Mouse (Mus musculus) ES-Bruce4 (cell line): ENCODE results near the gene Homer2. TPM values are rescaled to one million over a fixed set of nuclear protein-coding genes. Genes with fewer than 3 reads are reported as not detected.

ENCODE experiments used
- H3K27ac ChIP-seq: 2 replicates; pipeline ENCODE4 v1.5.1; 2012; ENCODE audit warnings: low read length, inconsistent platforms; ENCODE audit not compliant: insufficient read depth
- H3K27me3 ChIP-seq: 2 replicates; pipeline ENCODE4 v1.6.1; 2012; ENCODE audit warnings: mild to moderate bottlenecking, low read length, inconsistent platforms; ENCODE audit not compliant: control insufficient read depth, poor library complexity, insufficient read depth, severe bottlenecking
- H3K36me3 ChIP-seq: 2 replicates; pipeline ENCODE4 v1.6.1; 2012; ENCODE audit warnings: inconsistent platforms, mild to moderate bottlenecking, low read length, moderate library complexity; ENCODE audit not compliant: control insufficient read depth, poor library complexity, insufficient read depth, severe bottlenecking
- H3K4me1 ChIP-seq: one replicate; pipeline ENCODE4 v1.8.1; 2011; ENCODE audit warnings: low read length; ENCODE audit not compliant: control insufficient read depth, insufficient read depth
- H3K4me3 ChIP-seq: 2 replicates; pipeline ENCODE4 v1.5.1; 2011; ENCODE audit warnings: low read depth, mild to moderate bottlenecking, low read length
- H3K9ac ChIP-seq: 2 replicates; pipeline ENCODE4 v1.6.1; 2012; ENCODE audit warnings: low read depth, mild to moderate bottlenecking, inconsistent platforms; ENCODE audit not compliant: poor library complexity, severe bottlenecking
- H3K9me3 ChIP-seq: replicated peaks from 2 replicates; pipeline ENCODE4 v1.6.1; 2012; ENCODE audit warnings: mild to moderate bottlenecking, low read length, inconsistent platforms; ENCODE audit not compliant: control insufficient read depth, poor library complexity, insufficient read depth, severe bottlenecking
- CTCF ChIP-seq: IDR thresholded peaks from one replicate; pipeline ENCODE4 v1.8.1; 2011; ENCODE audit warnings: low read depth, low read length
- EP300 ChIP-seq: IDR thresholded peaks from 2 replicates; pipeline ENCODE4 v1.6.1; 2011; ENCODE audit warnings: low read depth, low read length; ENCODE audit not compliant: insufficient read depth
- POLR2A ChIP-seq: IDR thresholded peaks from one replicate; pipeline ENCODE4 v1.8.1; 2011; ENCODE audit warnings: low read length; ENCODE audit not compliant: insufficient read depth
- polyA plus RNA-seq: library from polyadenylated mRNA; stranded (reverse); fragments of >200 nt; gene quantifications from 2 replicates; pipeline ENCODE4 v1.2.4, GENCODE M21; 2011; ENCODE audit warnings: low read depth; ENCODE audit not compliant: missing spikeins, insufficient read depth, insufficient read length

Gene Homer2
- polyA plus RNA-seq, 1 experiment, result 9.2 TPM

GRCm38 (mm10) chr7:81596086-81596485 lies 111.2 kb downstream of the Homer2 start:
- peaks cover 21% of the 10 kb centered on the region for H3K36me3 ChIP-seq
- no peaks in the 10 kb centered on the region for H3K27me3 ChIP-seq
- H3K27ac ChIP-seq, result no peak overlapping the region
- no peak overlapping the region for H3K4me3 ChIP-seq
- no peak overlapping the region for H3K9ac ChIP-seq
- H3K9me3 ChIP-seq, result no peaks in the 10 kb centered on the region
- H3K4me1 ChIP-seq, result peaks cover 4% of the 10 kb centered on the region
- TF ChIP-seq POLR2A, result no peak
- no peak for TF ChIP-seq CTCF
- TF ChIP-seq EP300, result no peak

- no peak for TF ChIP-seq CTCF
- TF ChIP-seq EP300, result no peak
- TF ChIP-seq POLR2A, result no peak
- Histone ChIP-seq H3K36me3 (peaks cover 21% of the 10 kb centered on the region), H3K9me3 (no peaks in the 10 kb centered on the region), H3K27me3 (no peaks in the 10 kb centered on the region), H3K4me1 (peaks cover 3% of the 10 kb centered on the region), H3K4me3 (no peak overlapping the region), H3K9ac (no peak overlapping the region), H3K27ac (no peak overlapping the region)
Observed at GRCm38 (mm10) chr7:81595056-81595455, 112.3 kb downstream of the Homer2 start.

GRCm38 (mm10) chr7:81593387-81593786 lies 113.9 kb downstream of the Homer2 start:
- Histone ChIP-seq H3K9me3 (no peaks in the 10 kb centered on the region), H3K4me3 (no peak overlapping the region), H3K36me3 (peaks cover 24% of the 10 kb centered on the region), H3K4me1 (no peaks in the 10 kb centered on the region), H3K27me3 (no peaks in the 10 kb centered on the region), H3K9ac (no peak overlapping the region), H3K27ac (no peak overlapping the region)
- TF ChIP-seq CTCF, result no peak
- no peak for TF ChIP-seq EP300
- no peak for TF ChIP-seq POLR2A

GRCm38 (mm10) chr7:81592686-81593085 lies 114.6 kb downstream of the Homer2 start:
- Histone ChIP-seq H3K36me3 (peaks cover 26% of the 10 kb centered on the region), H3K4me1 (no peaks in the 10 kb centered on the region), H3K9ac (no peak overlapping the region), H3K27ac (no peak overlapping the region), H3K4me3 (no peak overlapping the region), H3K9me3 (no peaks in the 10 kb centered on the region), H3K27me3 (no peaks in the 10 kb centered on the region)
- TF ChIP-seq EP300 (no peak), CTCF (no peak), POLR2A (no peak)

GRCm38 (mm10) chr7:81587238-81587637 lies 120.1 kb downstream of the Homer2 start:
- TF ChIP-seq CTCF, result no peak
- no peak for TF ChIP-seq EP300
- no peak for TF ChIP-seq POLR2A
- Histone ChIP-seq H3K4me1 (no peaks in the 10 kb centered on the region), H3K27me3 (no peaks in the 10 kb centered on the region), H3K27ac (no peak overlapping the region), H3K4me3 (no peak overlapping the region), H3K9me3 (no peaks in the 10 kb centered on the region), H3K36me3 (peaks cover 23% of the 10 kb centered on the region), H3K9ac (no peak overlapping the region)

GRCm38 (mm10) chr7:81585326-81585725 lies 122.0 kb downstream of the Homer2 start:
- no peaks in the 10 kb centered on the region for H3K27me3 ChIP-seq
- no peaks in the 10 kb centered on the region for H3K9me3 ChIP-seq
- no peak overlapping the region for H3K9ac ChIP-seq
- TF ChIP-seq EP300 (no peak), POLR2A (no peak), CTCF (no peak)
- no peak overlapping the region for H3K27ac ChIP-seq
- H3K4me1 ChIP-seq, result no peaks in the 10 kb centered on the region
- H3K4me3 ChIP-seq, result no peak overlapping the region
- H3K36me3 ChIP-seq, result peaks cover 18% of the 10 kb centered on the region
